Mouse (Mus musculus): ENCODE measurements around the gene Hoxd9. TPM values are rescaled to one million over a fixed set of nuclear protein-coding genes. Genes with fewer than 3 reads are reported as not detected.

Hoxd9 gene
- total and polyA plus RNA-seq, 3 experiments, result not detected

DNA sequence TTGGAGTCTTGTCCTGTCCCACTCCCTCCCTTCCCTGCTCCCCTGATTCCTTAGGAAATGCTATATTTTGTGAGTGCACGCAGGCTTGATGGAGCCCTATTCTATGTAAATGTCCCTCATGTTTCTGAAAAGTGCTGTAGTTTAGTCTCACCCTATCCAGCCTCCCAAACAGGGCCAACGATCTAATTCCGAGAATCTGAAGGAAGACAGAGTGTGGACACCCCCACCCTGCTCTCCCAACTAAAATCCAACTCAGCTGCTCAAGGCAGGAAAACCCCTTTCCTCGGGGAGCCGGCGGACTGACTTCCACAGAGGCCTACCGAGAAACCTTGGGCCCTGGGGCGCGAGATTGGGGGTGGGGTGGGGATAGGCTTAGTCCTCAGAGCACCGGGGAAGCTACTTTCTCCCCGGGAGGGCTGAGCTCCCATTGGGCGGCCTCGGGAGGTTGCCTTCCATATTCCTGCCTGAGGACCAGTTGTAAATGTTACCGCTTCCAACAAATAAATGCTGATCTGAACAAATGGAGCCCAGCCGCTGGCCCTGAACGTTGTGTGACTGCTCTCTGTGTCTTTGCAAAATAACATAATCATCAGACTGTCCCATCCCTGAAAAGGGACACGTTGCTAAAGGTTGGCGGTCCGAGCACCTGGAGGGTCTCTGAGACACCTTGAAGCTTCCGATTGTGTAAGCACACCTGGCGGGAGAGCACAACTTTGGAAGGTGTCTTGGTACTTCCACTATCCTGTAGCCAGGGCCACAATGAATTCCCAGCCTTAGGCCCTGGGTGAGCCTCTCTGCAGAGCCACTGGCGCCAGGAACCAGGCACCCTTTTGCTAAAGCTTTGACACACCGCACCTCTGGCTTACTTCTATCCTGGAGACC, 2.4 kb downstream of the Hoxd9 start:
- no peaks in the 10 kb centered on the region for H3K79me2 ChIP-seq (replicated peaks; ENCODE audit: control insufficient read depth, extremely low read depth, insufficient read depth, poor library complexity, severe bottlenecking)
- no peaks in the 10 kb centered on the region for H3K36me3 ChIP-seq (replicated peaks in 1 of 2; ENCODE audit: control insufficient read depth in 1 of 2, insufficient read depth in 1 of 2, low read length in 1 of 2)
- H3K27ac ChIP-seq (ENCODE audit: insufficient read depth, low read depth), result no peak overlapping the region
- TF ChIP-seq ZKSCAN1 (IDR thresholded peaks at IDR 0.05; ENCODE audit: borderline replicate concordance, low read depth, low read length) (no peak), HCFC1 (IDR thresholded peaks at IDR 0.05; ENCODE audit: low read depth, low read length) (no peak), CTCF (conservative IDR thresholded peaks at IDR 0.05 in 1 of 2, IDR thresholded peaks at IDR 0.05 in 1 of 2; ENCODE audit: low read depth in 2 of 2, low read length in 2 of 2) (no peak), BHLHE40 (IDR thresholded peaks at IDR 0.05; ENCODE audit: low read depth, low read length) (no peak), MAX (IDR thresholded peaks at IDR 0.05; ENCODE audit: low read length) (no peak), NRF1 (IDR thresholded peaks at IDR 0.05; ENCODE audit: low read depth, low read length) (no peak), KAT2A (IDR thresholded peaks at IDR 0.05; ENCODE audit: insufficient replicate concordance, low read length) (no peak), JUND (conservative IDR thresholded peaks at IDR 0.05; ENCODE audit: low read depth, low read length) (no peak), MYC (IDR thresholded peaks at IDR 0.05; ENCODE audit: low read depth, low read length) (no peak), TBP (conservative IDR thresholded peaks at IDR 0.05; ENCODE audit: low read depth, low read length) (no peak), NELFE (IDR thresholded peaks at IDR 0.05; ENCODE audit: low read depth, low read length) (no peak), MXI1 (IDR thresholded peaks at IDR 0.05; ENCODE audit: low read depth, low read length) (no peak), JUN (IDR thresholded peaks at IDR 0.05; ENCODE audit: insufficient read depth, low read depth, low read length) (no peak), EP300 (IDR thresholded peaks at IDR 0.05; ENCODE audit: low read length) (no peak), MAFK (IDR thresholded peaks at IDR 0.05; ENCODE audit: insufficient replicate concordance, low read length) (no peak), USF2 (conservative IDR thresholded peaks at IDR 0.05; ENCODE audit: low read depth, low read length) (no peak), POLR2AphosphoS2 (IDR thresholded peaks at IDR 0.05; ENCODE audit: low read depth, low read length) (no peak), E2F4 (IDR thresholded peaks at IDR 0.05; ENCODE audit: insufficient replicate concordance, low read depth, low read length) (no peak), CHD1 (IDR thresholded peaks at IDR 0.05; ENCODE audit: low read depth, low read length) (no peak), UBTF (IDR thresholded peaks at IDR 0.05; ENCODE audit: low read depth, low read length) (no peak)
- DNase-seq (ENCODE audit: extremely low read depth), result no peak
- H3K27me3 ChIP-seq (replicated peaks), result no peaks in the 10 kb centered on the region
- H3K4me2 ChIP-seq (ENCODE audit: insufficient read depth, low read depth, poor library complexity, severe bottlenecking), result no peak overlapping the region
- H3K9me3 ChIP-seq (replicated peaks; ENCODE audit: low read length), result peaks cover 11% of the 10 kb centered on the region
- no peak overlapping the region for H3K4me3 ChIP-seq (replicated peaks in 1 of 3; ENCODE audit: low read depth in 2 of 3, low read length in 2 of 3, poor library complexity in 1 of 3)
- in situ Hi-C loops (cut with MboI; ENCODE audit: low pct_ligation_motif_present, low pct_unique_long_range_greater_than_20kb, low sequenced_read_pairs), result loop anchor here (10.0 to 25.0 kb wide), 3 partner anchors 445 to 887 kb away; no protein-coding TSS in a partner anchor
- no peaks in the 10 kb centered on the region for H3K4me1 ChIP-seq (ENCODE audit: control insufficient read depth in 1 of 2, insufficient read depth in 2 of 2)
- dilution Hi-C loops (cut with MboI; ENCODE audit: extremely low pct_ligation_motif_present, extremely low pct_unique_long_range_greater_than_20kb, low sequenced_read_pairs), result no loop called here
- no peak overlapping the region for H3K9ac ChIP-seq (ENCODE audit: insufficient read depth, low read depth)

Measured in CH12.LX (cell line).